Mouse (Mus musculus) right cerebral cortex, postnatal 4 days (tissue): ENCODE data around the gene Rgs8.
A peak's percentile ranks its signal among the peaks of the same experiment; 100 is the strongest.

Experiments
- DNase-seq: peaks from one replicate; pipeline ENCODE4 v3.0.0-alpha.2; 2022

Gene Rgs8

GRCm38 (mm10) chr1:153652938-153653623, at the start of gene Rgs8:
TSS of gene Rgs8 (plus strand) at chr1:153653025.
- DNase-seq, result peak; percentile 42

- no peak for DNase-seq
These were observed 35.4 kb upstream of the Rgs8 start for GRCm38 (mm10) chr1:153617340-153617830.

GRCm38 (mm10) chr1:153623036-153623435, 29.8 kb upstream of the Rgs8 start:
- DNase-seq, result no peak

GRCm38 (mm10) chr1:153632686-153633085, 20.1 kb upstream of the Rgs8 start:
- DNase-seq, result no peak

- no peak for DNase-seq
These were observed 17.8 kb upstream of the Rgs8 start for GRCm38 (mm10) chr1:153635056-153635455.

GRCm38 (mm10) chr1:153635521-153635920, 17.3 kb upstream of the Rgs8 start:
- peak; percentile 54 for DNase-seq

- DNase-seq, result no peak
These were observed 16.0 kb upstream of the Rgs8 start for GRCm38 (mm10) chr1:153636821-153637220.

- peak; percentile 34 for DNase-seq
These were observed 11.3 kb upstream of the Rgs8 start for GRCm38 (mm10) chr1:153641492-153641939.

GRCm38 (mm10) chr1:153641940-153642501, 10.8 kb upstream of the Rgs8 start:
- peak; percentile 76 for DNase-seq

- DNase-seq, result no peak
These were observed 849 bp downstream of the Rgs8 start for GRCm38 (mm10) chr1:153653674-153654073.

GRCm38 (mm10) chr1:153659666-153660065, 6.8 kb downstream of the Rgs8 start:
- no peak for DNase-seq

- no peak for DNase-seq
These were observed 8.3 kb downstream of the Rgs8 start for GRCm38 (mm10) chr1:153660982-153661688.

GRCm38 (mm10) chr1:153661689-153662002, 8.8 kb downstream of the Rgs8 start:
- no peak for DNase-seq

GRCm38 (mm10) chr1:153662362-153662761, 9.5 kb downstream of the Rgs8 start:
- no peak for DNase-seq

- peak; percentile 47 for DNase-seq
These were observed 12.4 kb downstream of the Rgs8 start for GRCm38 (mm10) chr1:153665066-153665715.

- no peak for DNase-seq
These were observed 13.4 kb downstream of the Rgs8 start for GRCm38 (mm10) chr1:153666236-153666635.

- no peak for DNase-seq
These were observed 14.5 kb downstream of the Rgs8 start for GRCm38 (mm10) chr1:153667244-153667727.

GRCm38 (mm10) chr1:153667781-153668180, 15.0 kb downstream of the Rgs8 start:
- no peak for DNase-seq

GRCm38 (mm10) chr1:153669086-153669485, 16.3 kb downstream of the Rgs8 start:
- DNase-seq, result no peak

GRCm38 (mm10) chr1:153669728-153670127, 16.9 kb downstream of the Rgs8 start:
- DNase-seq, result no peak

- no peak for DNase-seq
These were observed 18.5 kb downstream of the Rgs8 start for GRCm38 (mm10) chr1:153671352-153671751.

- no peak for DNase-seq
These were observed 19.9 kb downstream of the Rgs8 start for GRCm38 (mm10) chr1:153672698-153673097.

GRCm38 (mm10) chr1:153673900-153674299, 21.1 kb downstream of the Rgs8 start:
- DNase-seq, result no peak
